Mouse (Mus musculus): ENCODE measurements around the gene AC131692.1. TPM values are rescaled to one million over a fixed set of nuclear protein-coding genes. Genes with fewer than 3 reads are reported as not detected.

The AC131692.1 gene
- polyA plus RNA-seq, 1 experiment: 5.9 TPM

DNA sequence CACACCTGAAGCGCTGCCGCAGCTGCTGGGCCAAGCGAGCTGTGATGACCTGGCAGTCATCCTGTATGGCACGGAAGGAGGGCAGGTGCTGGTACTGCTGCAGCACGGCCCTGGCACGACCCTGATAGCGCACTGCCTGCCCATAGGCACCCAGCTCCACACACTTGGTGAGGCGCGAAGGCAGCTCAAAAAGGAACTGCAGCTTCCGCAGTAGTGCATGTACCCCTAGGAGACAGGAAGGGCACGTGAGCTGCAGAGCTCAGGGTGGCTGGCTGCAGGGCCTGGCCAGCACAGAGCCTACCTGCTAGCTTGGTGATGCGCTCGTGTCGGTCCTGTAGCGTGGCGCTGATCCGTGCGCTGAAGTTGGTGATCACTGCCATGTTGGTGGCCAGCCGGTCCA, 23.0 kb upstream of the AC131692.1 start:
- no peak for TF ChIP-seq EP300 (IDR thresholded peaks at IDR 0.05; ENCODE audit: insufficient read depth, low read depth, low read length)
- no peak for TF ChIP-seq POLR2A (IDR thresholded peaks at IDR 0.05; ENCODE audit: insufficient read depth, low read length)
- no peak for TF ChIP-seq CTCF (IDR thresholded peaks at IDR 0.05; ENCODE audit: low read depth, low read length)
- peak overlapping the region; percentile 13; the same call in 1 of the 2 replicates for H3K9ac ChIP-seq (ENCODE audit: low read depth, poor library complexity, severe bottlenecking)
- no peaks in the 10 kb centered on the region for H3K27me3 ChIP-seq (ENCODE audit: control insufficient read depth, insufficient read depth, low read length, poor library complexity, severe bottlenecking)
- no peaks in the 10 kb centered on the region for H3K36me3 ChIP-seq (ENCODE audit: control insufficient read depth, insufficient read depth, low read length, poor library complexity, severe bottlenecking)
- no peaks in the 10 kb centered on the region for H3K9me3 ChIP-seq (replicated peaks; ENCODE audit: control insufficient read depth, insufficient read depth, low read length, poor library complexity, severe bottlenecking)
- peaks cover 2% of the 10 kb centered on the region for H3K4me1 ChIP-seq (ENCODE audit: control insufficient read depth, insufficient read depth, low read length)
- peak overlapping the region; percentile 63 for H3K4me3 ChIP-seq (ENCODE audit: low read depth, low read length)
- H3K27ac ChIP-seq (ENCODE audit: insufficient read depth, low read length): no peak overlapping the region

DNA sequence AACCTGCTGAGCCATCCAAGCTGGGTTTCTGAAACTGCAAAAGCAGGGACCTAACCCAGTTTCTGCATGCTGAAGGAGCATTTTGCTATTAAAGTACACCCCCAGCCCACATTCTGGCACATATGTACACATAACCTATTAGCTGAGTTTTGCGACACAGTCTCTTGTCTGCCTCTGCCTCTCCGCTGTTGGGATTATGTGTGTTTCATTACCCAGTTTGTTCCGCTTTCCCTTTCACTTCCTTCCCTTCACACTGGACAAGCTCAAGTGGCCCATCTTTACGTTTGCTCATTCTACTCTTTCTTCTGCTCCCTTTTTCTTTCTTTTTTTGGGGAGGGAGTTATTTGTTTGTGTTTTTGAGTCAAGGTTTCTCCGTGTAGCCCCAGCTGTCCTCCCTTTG, 20.3 kb upstream of the AC131692.1 start:
- no peaks in the 10 kb centered on the region for H3K27me3 ChIP-seq (ENCODE audit: control insufficient read depth, insufficient read depth, low read length, poor library complexity, severe bottlenecking)
- TF ChIP-seq POLR2A (IDR thresholded peaks at IDR 0.05; ENCODE audit: insufficient read depth, low read length): no peak
- no peak overlapping the region for H3K9ac ChIP-seq (ENCODE audit: low read depth, poor library complexity, severe bottlenecking)
- H3K9me3 ChIP-seq (replicated peaks; ENCODE audit: control insufficient read depth, insufficient read depth, low read length, poor library complexity, severe bottlenecking): no peaks in the 10 kb centered on the region
- no peaks in the 10 kb centered on the region for H3K4me1 ChIP-seq (ENCODE audit: control insufficient read depth, insufficient read depth, low read length)
- no peak overlapping the region for H3K4me3 ChIP-seq (ENCODE audit: low read depth, low read length)
- H3K27ac ChIP-seq (ENCODE audit: insufficient read depth, low read length): no peak overlapping the region
- H3K36me3 ChIP-seq (ENCODE audit: control insufficient read depth, insufficient read depth, low read length, poor library complexity, severe bottlenecking): no peaks in the 10 kb centered on the region

GRCm38 (mm10) chr19:6076564-6077393, 17.4 kb upstream of the AC131692.1 start, which contains the start of gene Vps51:
Gene Vps51 (minus strand): TSS chr19:6077231.
- Histone ChIP-seq H3K27ac (ENCODE audit: insufficient read depth, low read length) (no peak within 1 kb of the TSS), H3K9me3 (replicated peaks; ENCODE audit: control insufficient read depth, insufficient read depth, low read length, poor library complexity, severe bottlenecking) (no peaks in the 10 kb centered on the region), H3K4me3 (ENCODE audit: low read depth, low read length) (peak within 1 kb of the TSS; percentile 82), H3K27me3 (ENCODE audit: control insufficient read depth, insufficient read depth, low read length, poor library complexity, severe bottlenecking) (no peaks in the 10 kb centered on the region), H3K9ac (ENCODE audit: low read depth, poor library complexity, severe bottlenecking) (peak within 1 kb of the TSS; percentile 71), H3K36me3 (ENCODE audit: control insufficient read depth, insufficient read depth, low read length, poor library complexity, severe bottlenecking) (no peaks in the 10 kb centered on the region), H3K4me1 (ENCODE audit: control insufficient read depth, insufficient read depth, low read length) (no peaks in the 10 kb centered on the region)
- TF ChIP-seq EP300 (IDR thresholded peaks at IDR 0.05; ENCODE audit: insufficient read depth, low read depth, low read length) (peak; percentile 39; the same call in 1 of the 2 replicates), POLR2A (IDR thresholded peaks at IDR 0.05; ENCODE audit: insufficient read depth, low read length) (no peak)

- no peaks in the 10 kb centered on the region for H3K36me3 ChIP-seq (ENCODE audit: control insufficient read depth, insufficient read depth, low read length, poor library complexity, severe bottlenecking)
- no peak for TF ChIP-seq POLR2A (IDR thresholded peaks at IDR 0.05; ENCODE audit: insufficient read depth, low read length)
- no peak for TF ChIP-seq EP300 (IDR thresholded peaks at IDR 0.05; ENCODE audit: insufficient read depth, low read depth, low read length)
- no peak for TF ChIP-seq CTCF (IDR thresholded peaks at IDR 0.05; ENCODE audit: low read depth, low read length)
- no peaks in the 10 kb centered on the region for H3K27me3 ChIP-seq (ENCODE audit: control insufficient read depth, insufficient read depth, low read length, poor library complexity, severe bottlenecking)
- H3K9me3 ChIP-seq (replicated peaks; ENCODE audit: control insufficient read depth, insufficient read depth, low read length, poor library complexity, severe bottlenecking): no peaks in the 10 kb centered on the region
- no peak within 1 kb of the TSS for H3K9ac ChIP-seq (ENCODE audit: low read depth, poor library complexity, severe bottlenecking)
- no peak within 1 kb of the TSS for H3K27ac ChIP-seq (ENCODE audit: insufficient read depth, low read length)
- H3K4me3 ChIP-seq (ENCODE audit: low read depth, low read length): no peak within 1 kb of the TSS
- H3K4me1 ChIP-seq (ENCODE audit: control insufficient read depth, insufficient read depth, low read length): peaks cover 2% of the 10 kb centered on the region
Measured at GRCm38 (mm10) chr19:6079983-6080480, 14.2 kb upstream of the AC131692.1 start, which contains the start of gene Tmem262. Gene Tmem262 (plus strand): TSS chr19:6080033.

GRCm38 (mm10) chr19:6082156-6082555, 12.1 kb upstream of the AC131692.1 start, which contains the start of gene Gm28374:
Gene Gm28374 (minus strand): TSS chr19:6082256.
- TF ChIP-seq POLR2A (IDR thresholded peaks at IDR 0.05; ENCODE audit: insufficient read depth, low read length): no peak
- no peak for TF ChIP-seq EP300 (IDR thresholded peaks at IDR 0.05; ENCODE audit: insufficient read depth, low read depth, low read length)
- no peak for TF ChIP-seq CTCF (IDR thresholded peaks at IDR 0.05; ENCODE audit: low read depth, low read length)
- H3K4me3 ChIP-seq (ENCODE audit: low read depth, low read length): no peak within 1 kb of the TSS
- H3K27me3 ChIP-seq (ENCODE audit: control insufficient read depth, insufficient read depth, low read length, poor library complexity, severe bottlenecking): no peaks in the 10 kb centered on the region
- peaks cover 2% of the 10 kb centered on the region for H3K4me1 ChIP-seq (ENCODE audit: control insufficient read depth, insufficient read depth, low read length)
- no peak within 1 kb of the TSS for H3K9ac ChIP-seq (ENCODE audit: low read depth, poor library complexity, severe bottlenecking)
- H3K27ac ChIP-seq (ENCODE audit: insufficient read depth, low read length): no peak within 1 kb of the TSS
- H3K36me3 ChIP-seq (ENCODE audit: control insufficient read depth, insufficient read depth, low read length, poor library complexity, severe bottlenecking): peaks cover 11% of the 10 kb centered on the region
- H3K9me3 ChIP-seq (replicated peaks; ENCODE audit: control insufficient read depth, insufficient read depth, low read length, poor library complexity, severe bottlenecking): no peaks in the 10 kb centered on the region

Measured in ES-Bruce4 (cell line).